Mouse (Mus musculus): ENCODE measurements around the gene Prkx. TPM values are rescaled to one million over a fixed set of nuclear protein-coding genes. Genes with fewer than 3 reads are reported as not detected.

The Prkx gene
- 11.6 TPM for polyA plus RNA-seq (2012; fragmentation: generic; extraction: Trizol)

DNA sequence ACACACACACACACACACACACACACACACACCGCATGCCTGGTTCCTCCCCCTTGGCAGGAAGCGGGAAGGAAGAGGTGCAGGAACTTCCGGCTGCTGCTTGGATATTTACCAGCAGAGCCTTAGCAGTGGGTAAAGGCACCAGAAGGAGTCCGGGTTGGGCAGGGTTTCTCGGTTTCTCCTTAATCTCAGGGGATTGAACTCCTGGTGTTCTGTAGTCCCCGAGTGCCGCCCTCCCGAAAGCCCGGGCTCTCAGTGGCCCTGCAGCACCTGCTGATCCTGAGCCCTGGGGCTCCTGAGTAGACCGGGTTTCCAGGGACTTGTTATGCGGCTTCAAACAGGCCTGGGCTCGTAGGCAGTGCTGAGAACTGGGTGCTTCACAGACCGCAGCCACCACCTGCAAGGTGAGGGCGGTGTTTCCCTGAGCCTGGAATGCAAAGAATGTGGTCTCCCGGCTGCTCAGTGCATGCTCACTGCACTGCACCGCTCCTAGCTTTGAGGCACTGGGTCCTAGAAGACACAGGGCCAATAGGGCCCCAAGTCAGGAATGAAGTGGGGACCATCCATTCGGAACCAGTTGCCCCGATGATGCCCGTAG is at the start of gene Prkx:
Gene Prkx (minus strand): TSS at position 41 of the 598 bp plus-strand sequence.
- Histone ChIP-seq H3K27me3 (ENCODE audit: control insufficient read depth, insufficient read depth, insufficient read length) (no peaks in the 10 kb centered on the region), H3K4me3 (peak within 1 kb of the TSS; percentile 70), H3K79me2 (ENCODE audit: control insufficient read depth, insufficient read depth) (peaks cover 40% of the 10 kb centered on the region), H3K4me2 (ENCODE audit: low read depth) (peak within 1 kb of the TSS; percentile 81), H3K36me3 (ENCODE audit: control insufficient read depth, insufficient read depth) (no peaks in the 10 kb centered on the region), H3ac (ENCODE audit: control insufficient read depth, insufficient read length) (no peak within 1 kb of the TSS)
- TF ChIP-seq MYOD1 (IDR thresholded peaks at IDR 0.05; ENCODE audit: control insufficient read depth in 1 of 3, insufficient read length in 2 of 3, low read depth in 2 of 3), result no peak
- TF ChIP-seq USF1 (IDR thresholded peaks at IDR 0.05; ENCODE audit: low read depth), result no peak
- no peak for TF ChIP-seq TCF12 (IDR thresholded peaks at IDR 0.05; ENCODE audit: insufficient read depth, poor library complexity, severe bottlenecking)
- no peak for TF ChIP-seq MYOG (IDR thresholded peaks at IDR 0.05; ENCODE audit: control insufficient read depth in 1 of 3, insufficient read depth in 1 of 3, insufficient read length in 2 of 3, low read depth in 2 of 3)
- no peak for TF ChIP-seq E2F4 (IDR thresholded peaks at IDR 0.05; ENCODE audit: insufficient read depth)
- TF ChIP-seq SRF (IDR thresholded peaks at IDR 0.05; ENCODE audit: control insufficient read depth, insufficient read length, low read depth), result no peak
- no peak for TF ChIP-seq CEBPB (IDR thresholded peaks at IDR 0.05; ENCODE audit: insufficient read depth, poor library complexity, severe bottlenecking)
- no peak for TF ChIP-seq MAX (IDR thresholded peaks at IDR 0.05; ENCODE audit: low read depth)
- TF ChIP-seq POLR2AphosphoS2 (IDR thresholded peaks at IDR 0.05; ENCODE audit: insufficient read length, low read depth), result no peak
- no peak for TF ChIP-seq REST (IDR thresholded peaks at IDR 0.05; ENCODE audit: insufficient read depth, insufficient read length)
- no peak for TF ChIP-seq TCF3 (IDR thresholded peaks at IDR 0.05; ENCODE audit: insufficient read length, low read depth)
- no peak for TF ChIP-seq POLR2A (IDR thresholded peaks at IDR 0.05; ENCODE audit: insufficient read length, low read depth)

DNA sequence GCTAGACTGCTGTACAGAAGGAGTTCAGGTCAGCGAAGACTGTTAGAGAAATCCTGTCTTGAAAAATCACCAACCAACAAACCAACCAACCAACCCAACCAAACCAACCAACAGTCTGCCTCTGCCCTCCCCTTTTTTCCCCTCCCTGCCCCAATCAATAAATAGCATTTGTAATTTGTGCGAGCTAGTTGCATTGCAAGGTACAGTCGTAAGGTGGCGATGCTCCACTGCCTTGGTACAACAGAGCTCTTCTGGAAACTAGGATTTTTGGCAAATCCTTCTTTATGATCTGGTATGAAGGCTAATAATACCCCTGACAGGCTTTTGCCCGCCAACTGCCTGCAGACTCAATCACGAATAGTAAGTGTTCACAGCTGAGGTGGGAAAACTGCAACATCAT is 16.0 kb upstream of the Prkx start:
- Histone ChIP-seq H3K79me2 (ENCODE audit: control insufficient read depth, insufficient read depth) (no peaks in the 10 kb centered on the region), H3ac (ENCODE audit: control insufficient read depth, insufficient read length) (no peak overlapping the region), H3K4me2 (ENCODE audit: low read depth) (no peak overlapping the region), H3K27me3 (ENCODE audit: control insufficient read depth, insufficient read depth, insufficient read length) (no peaks in the 10 kb centered on the region), H3K36me3 (ENCODE audit: control insufficient read depth, insufficient read depth) (no peaks in the 10 kb centered on the region), H3K4me3 (no peak overlapping the region)
- TF ChIP-seq TCF12 (IDR thresholded peaks at IDR 0.05; ENCODE audit: insufficient read depth, poor library complexity, severe bottlenecking) (no peak), MAX (IDR thresholded peaks at IDR 0.05; ENCODE audit: low read depth) (no peak), SRF (IDR thresholded peaks at IDR 0.05; ENCODE audit: control insufficient read depth, insufficient read length, low read depth) (no peak), REST (IDR thresholded peaks at IDR 0.05; ENCODE audit: insufficient read depth, insufficient read length) (no peak), CEBPB (IDR thresholded peaks at IDR 0.05; ENCODE audit: insufficient read depth, poor library complexity, severe bottlenecking) (no peak), POLR2A (IDR thresholded peaks at IDR 0.05; ENCODE audit: insufficient read length, low read depth) (no peak), USF1 (IDR thresholded peaks at IDR 0.05; ENCODE audit: low read depth) (no peak), TCF3 (IDR thresholded peaks at IDR 0.05; ENCODE audit: insufficient read length, low read depth) (no peak), MYOG (IDR thresholded peaks at IDR 0.05; ENCODE audit: control insufficient read depth in 1 of 3, insufficient read depth in 1 of 3, insufficient read length in 2 of 3, low read depth in 2 of 3) (no peak), MYOD1 (IDR thresholded peaks at IDR 0.05; ENCODE audit: control insufficient read depth in 1 of 3, insufficient read length in 2 of 3, low read depth in 2 of 3) (no peak), E2F4 (IDR thresholded peaks at IDR 0.05; ENCODE audit: insufficient read depth) (no peak), POLR2AphosphoS2 (IDR thresholded peaks at IDR 0.05; ENCODE audit: insufficient read length, low read depth) (no peak)

DNA sequence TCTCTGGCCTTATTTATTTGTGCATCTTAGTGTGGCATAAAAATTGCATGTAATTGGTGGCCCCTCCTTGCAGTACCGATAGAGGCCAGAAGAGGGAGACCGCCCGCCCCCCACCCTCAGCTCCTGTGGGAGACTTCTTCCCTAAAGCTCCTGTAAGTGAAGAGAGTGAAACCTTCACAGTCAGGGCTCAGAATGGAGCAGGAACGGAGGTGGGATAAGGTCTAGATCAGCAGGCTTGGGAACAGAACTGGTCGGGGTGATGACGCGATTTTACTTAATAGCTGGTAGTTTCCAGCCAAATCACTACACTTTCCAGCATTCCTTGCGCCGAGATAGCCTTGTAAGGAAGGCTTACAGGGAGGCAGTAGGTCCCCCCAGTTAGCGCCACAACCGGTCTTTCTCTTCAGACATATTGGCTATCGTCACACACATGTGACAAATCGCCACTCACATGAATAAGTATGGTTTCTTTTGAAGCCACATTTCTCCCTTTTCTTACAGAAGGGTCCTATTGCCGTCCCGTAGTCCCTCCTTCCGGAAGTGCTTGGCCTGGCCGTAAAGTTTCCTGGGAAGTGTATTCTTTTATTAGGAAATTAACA is 14.6 kb upstream of the Prkx start:
- no peaks in the 10 kb centered on the region for H3K27me3 ChIP-seq (ENCODE audit: control insufficient read depth, insufficient read depth, insufficient read length)
- H3K36me3 ChIP-seq (ENCODE audit: control insufficient read depth, insufficient read depth), result no peaks in the 10 kb centered on the region
- H3K79me2 ChIP-seq (ENCODE audit: control insufficient read depth, insufficient read depth), result no peaks in the 10 kb centered on the region
- H3ac ChIP-seq (ENCODE audit: control insufficient read depth, insufficient read length), result no peak overlapping the region
- TF ChIP-seq MAX (IDR thresholded peaks at IDR 0.05; ENCODE audit: low read depth) (no peak), SRF (IDR thresholded peaks at IDR 0.05; ENCODE audit: control insufficient read depth, insufficient read length, low read depth) (peak; percentile 58), POLR2AphosphoS2 (IDR thresholded peaks at IDR 0.05; ENCODE audit: insufficient read length, low read depth) (no peak), POLR2A (IDR thresholded peaks at IDR 0.05; ENCODE audit: insufficient read length, low read depth) (no peak), TCF12 (IDR thresholded peaks at IDR 0.05; ENCODE audit: insufficient read depth, poor library complexity, severe bottlenecking) (no peak), TCF3 (IDR thresholded peaks at IDR 0.05; ENCODE audit: insufficient read length, low read depth) (no peak), E2F4 (IDR thresholded peaks at IDR 0.05; ENCODE audit: insufficient read depth) (no peak)
- H3K4me2 ChIP-seq (ENCODE audit: low read depth), result peak overlapping the region; percentile 65
- peak overlapping the region; percentile 14 for H3K4me3 ChIP-seq

DNA sequence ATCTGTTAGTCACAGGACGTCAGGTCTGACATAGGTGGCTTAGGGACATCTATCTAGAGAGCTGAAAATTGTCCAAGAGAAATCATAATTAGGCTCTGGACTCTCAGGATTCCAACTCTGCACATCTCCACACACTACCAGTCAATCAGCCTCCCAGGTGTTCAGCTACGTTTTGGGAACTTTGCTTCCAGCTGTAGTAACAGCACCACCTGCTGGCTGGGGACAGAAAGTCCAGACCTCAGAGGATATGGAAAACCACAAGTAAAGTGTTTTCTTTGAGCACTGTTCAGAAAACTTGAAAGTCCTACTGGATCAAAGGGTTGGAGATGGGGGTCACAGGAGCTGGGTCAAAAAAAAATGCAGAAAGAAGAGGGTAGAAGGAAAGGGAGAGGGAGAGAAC is 12.5 kb upstream of the Prkx start:
- no peak overlapping the region for H3K4me2 ChIP-seq (ENCODE audit: low read depth)
- no peak overlapping the region for H3ac ChIP-seq (ENCODE audit: control insufficient read depth, insufficient read length)

More for the DNA sequence above, 12.5 kb upstream of the Prkx start:
- Histone ChIP-seq H3K4me3 (no peak overlapping the region), H3K36me3 (ENCODE audit: control insufficient read depth, insufficient read depth) (no peaks in the 10 kb centered on the region), H3K79me2 (ENCODE audit: control insufficient read depth, insufficient read depth) (no peaks in the 10 kb centered on the region), H3K27me3 (ENCODE audit: control insufficient read depth, insufficient read depth, insufficient read length) (no peaks in the 10 kb centered on the region)
- TF ChIP-seq USF1 (IDR thresholded peaks at IDR 0.05; ENCODE audit: low read depth) (no peak), E2F4 (IDR thresholded peaks at IDR 0.05; ENCODE audit: insufficient read depth) (no peak), CEBPB (IDR thresholded peaks at IDR 0.05; ENCODE audit: insufficient read depth, poor library complexity, severe bottlenecking) (no peak), MAX (IDR thresholded peaks at IDR 0.05; ENCODE audit: low read depth) (no peak), MYOD1 (IDR thresholded peaks at IDR 0.05; ENCODE audit: control insufficient read depth in 1 of 3, insufficient read length in 2 of 3, low read depth in 2 of 3) (no peak), POLR2AphosphoS2 (IDR thresholded peaks at IDR 0.05; ENCODE audit: insufficient read length, low read depth) (no peak), MYOG (IDR thresholded peaks at IDR 0.05; ENCODE audit: control insufficient read depth in 1 of 3, insufficient read depth in 1 of 3, insufficient read length in 2 of 3, low read depth in 2 of 3) (no peak), REST (IDR thresholded peaks at IDR 0.05; ENCODE audit: insufficient read depth, insufficient read length) (no peak), TCF3 (IDR thresholded peaks at IDR 0.05; ENCODE audit: insufficient read length, low read depth) (no peak), POLR2A (IDR thresholded peaks at IDR 0.05; ENCODE audit: insufficient read length, low read depth) (no peak), TCF12 (IDR thresholded peaks at IDR 0.05; ENCODE audit: insufficient read depth, poor library complexity, severe bottlenecking) (no peak), SRF (IDR thresholded peaks at IDR 0.05; ENCODE audit: control insufficient read depth, insufficient read length, low read depth) (no peak)
